Mouse (Mus musculus) hindbrain, embryonic 12.5 days (tissue): ENCODE data around the gene Mapk8. TPM values are rescaled to one million over a fixed set of nuclear protein-coding genes. Genes with fewer than 3 reads are reported as not detected.

Experiments
- ATAC-seq: fragments of 200-750 bp; cut with Nextera tagmentation; 2 replicates; pipeline ENCODE4 v1.8.0; 2017; ENCODE audit warnings: moderate TSS enrichment; ENCODE audit not compliant: low FRiP score
- H3K27ac ChIP-seq: fragments of 300-500 bp; sonication (generic); 2 replicates; pipeline ENCODE4 v1.5.1; 2016; ENCODE audit warnings: mild to moderate bottlenecking
- H3K27me3 ChIP-seq: fragments of 300-500 bp; sonication (generic); 2 replicates; pipeline ENCODE4 v1.6.1; 2016; ENCODE audit warnings: mild to moderate bottlenecking
- H3K36me3 ChIP-seq: fragments of 300-500 bp; sonication (generic); 2 replicates; pipeline ENCODE4 v1.6.1; 2016; ENCODE audit warnings: mild to moderate bottlenecking
- H3K4me1 ChIP-seq: fragments of 300-500 bp; sonication (generic); 2 replicates; pipeline ENCODE4 v1.6.1; 2016
- H3K4me2 ChIP-seq: fragments of 300-500 bp; sonication (generic); replicated peaks from 2 replicates; pipeline ENCODE4 v1.6.1; 2016; ENCODE audit warnings: mild to moderate bottlenecking
- H3K4me3 ChIP-seq: fragments of 300-500 bp; sonication (generic); 2 replicates; pipeline ENCODE4 v1.5.1; 2016; ENCODE audit warnings: mild to moderate bottlenecking
- H3K9ac ChIP-seq: fragments of 300-500 bp; sonication (generic); 2 replicates; pipeline ENCODE4 v1.6.1; 2016; ENCODE audit warnings: mild to moderate bottlenecking, moderate library complexity
- H3K9me3 ChIP-seq: fragments of 300-500 bp; sonication (generic); replicated peaks from 2 replicates; pipeline ENCODE4 v1.6.1; 2016; ENCODE audit warnings: mild to moderate bottlenecking
- WGBS: fragments of 180-500 bp; shearing (Covaris S2); methylation state at CpG from one replicate; pipeline ENCODE4 v1.1.7; 2016; 5-methylcytosine and 5-hydroxymethylcytosine counted together
- polyA plus RNA-seq: library from polyadenylated mRNA; unstranded; fragments of >200 nt; fragmentation: Nextera tagmentation; extraction: Ambion mirVana; gene quantifications from 2 replicates; pipeline ENCODE4 v1.2.1, GENCODE M21; 2016

The Mapk8 gene
- polyA plus RNA-seq, 1 experiment from 2014 or later, result 30.1 TPM

DNA sequence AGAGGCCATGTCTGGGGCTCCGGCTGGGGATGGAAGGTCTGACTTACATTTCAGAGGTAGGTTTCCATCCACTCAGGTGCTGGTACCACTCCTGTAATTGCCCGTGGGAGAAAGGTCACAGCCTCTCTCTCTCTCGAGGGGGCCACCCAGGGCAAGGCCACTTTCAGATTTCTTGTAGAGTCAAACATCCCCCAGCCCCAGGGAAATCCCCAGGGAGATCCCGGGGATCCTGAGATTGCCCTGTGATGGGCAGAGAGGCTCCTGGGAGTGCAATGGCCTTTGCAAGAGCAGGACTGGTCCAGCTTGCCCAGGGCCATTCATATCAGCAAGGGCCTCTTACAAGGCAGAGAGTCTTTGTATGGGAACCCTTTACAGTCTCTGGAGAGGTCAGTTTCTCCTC, 112.6 kb downstream of the Mapk8 start:
- H3K4me3 ChIP-seq, result no peak overlapping the region
- no peaks in the 10 kb centered on the region for H3K9me3 ChIP-seq
- H3K27ac ChIP-seq, result no peak overlapping the region
- H3K4me2 ChIP-seq, result no peak overlapping the region
- no peaks in the 10 kb centered on the region for H3K36me3 ChIP-seq
- no peak for ATAC-seq
- WGBS, result 85% methylated on average over 4 of the region's 4 CpGs
- no peak overlapping the region for H3K9ac ChIP-seq
- H3K4me1 ChIP-seq, result no peaks in the 10 kb centered on the region; the same call in 1 of the 2 replicates
- no peaks in the 10 kb centered on the region for H3K27me3 ChIP-seq

DNA sequence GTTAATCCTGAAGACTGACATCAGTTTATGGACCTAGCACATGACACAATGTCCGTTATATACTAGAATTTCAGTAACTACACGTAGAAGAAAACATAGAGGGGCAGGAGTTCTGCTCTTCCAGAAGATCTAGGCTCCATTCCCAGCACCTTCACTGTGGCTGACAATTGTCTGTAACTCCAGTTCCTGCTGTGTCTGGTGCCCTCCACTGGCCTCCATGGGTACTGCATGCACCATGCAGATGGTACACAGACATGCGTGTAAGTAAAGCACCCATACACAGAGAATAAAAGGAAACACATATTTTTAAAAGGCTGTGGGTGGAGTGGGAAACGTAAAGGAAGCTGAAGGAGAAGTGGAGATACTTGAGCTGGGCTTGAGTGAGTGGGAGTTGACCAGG, 113.1 kb downstream of the Mapk8 start:
- H3K36me3 ChIP-seq, result no peaks in the 10 kb centered on the region
- no peaks in the 10 kb centered on the region for H3K9me3 ChIP-seq
- H3K9ac ChIP-seq, result no peak overlapping the region
- H3K4me1 ChIP-seq, result no peaks in the 10 kb centered on the region; the same call in 1 of the 2 replicates
- H3K4me2 ChIP-seq, result no peak overlapping the region
- 85% methylated on average over 4 of the region's 4 CpGs for WGBS
- H3K27me3 ChIP-seq, result no peaks in the 10 kb centered on the region
- ATAC-seq, result no peak
- no peak overlapping the region for H3K4me3 ChIP-seq
- no peak overlapping the region for H3K27ac ChIP-seq

DNA sequence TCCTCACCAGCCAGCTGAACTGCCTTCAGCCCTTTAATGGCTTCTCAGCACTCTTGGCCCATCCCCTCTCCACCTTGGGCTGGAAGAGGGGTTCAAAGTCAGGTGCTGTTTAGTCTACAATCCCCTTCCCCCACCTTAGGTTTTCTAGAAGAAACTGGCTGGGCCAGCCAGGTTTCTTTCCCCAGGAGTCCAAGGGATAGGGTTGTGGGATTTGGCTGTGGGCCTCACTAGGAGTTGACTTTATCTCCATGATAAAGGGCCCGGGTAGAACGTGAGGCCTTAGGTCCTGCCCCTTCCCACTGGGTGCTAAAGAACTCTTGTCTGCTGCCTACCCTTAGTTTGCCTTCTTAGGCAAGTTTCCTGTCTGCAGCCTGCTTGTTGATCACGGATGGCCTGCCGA, 115.3 kb downstream of the Mapk8 start:
- Histone ChIP-seq H3K9ac (no peak overlapping the region), H3K27ac (no peak overlapping the region), H3K27me3 (peaks cover 2% of the 10 kb centered on the region; the same call in 1 of the 2 replicates), H3K9me3 (no peaks in the 10 kb centered on the region), H3K4me2 (no peak overlapping the region), H3K36me3 (no peaks in the 10 kb centered on the region), H3K4me3 (no peak overlapping the region), H3K4me1 (peaks cover 11% of the 10 kb centered on the region; the same call in 1 of the 2 replicates)
- no peak for ATAC-seq
- 41% methylated on average over 4 of the region's 4 CpGs for WGBS

DNA sequence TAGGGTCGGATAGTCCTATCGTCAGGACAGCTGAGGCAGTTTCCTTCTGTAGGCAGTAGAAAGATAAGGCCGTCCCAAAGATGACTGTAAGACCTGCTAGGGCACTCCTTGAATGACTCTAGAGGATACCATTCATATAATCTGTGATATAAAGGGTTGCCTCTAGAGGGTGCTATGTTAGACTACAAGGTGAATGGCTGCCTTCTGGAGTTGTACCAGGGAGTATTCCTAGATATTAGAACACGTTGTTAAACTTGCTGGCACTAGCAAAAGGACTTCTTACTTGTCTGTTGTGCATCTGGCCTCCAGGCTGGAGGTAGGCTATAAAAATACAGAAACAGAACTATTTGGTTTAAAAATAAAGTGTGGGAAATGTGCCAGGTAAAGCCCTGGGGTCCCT, 116.0 kb downstream of the Mapk8 start:
- Histone ChIP-seq H3K4me2 (no peak overlapping the region), H3K27ac (no peak overlapping the region), H3K9ac (no peak overlapping the region), H3K36me3 (no peaks in the 10 kb centered on the region), H3K27me3 (peaks cover 2% of the 10 kb centered on the region; the same call in 1 of the 2 replicates), H3K9me3 (no peaks in the 10 kb centered on the region), H3K4me1 (peaks cover 11% of the 10 kb centered on the region; the same call in 1 of the 2 replicates), H3K4me3 (no peak overlapping the region)
- ATAC-seq, result no peak
- WGBS, result 65% methylated on average over 4 of the region's 4 CpGs

DNA sequence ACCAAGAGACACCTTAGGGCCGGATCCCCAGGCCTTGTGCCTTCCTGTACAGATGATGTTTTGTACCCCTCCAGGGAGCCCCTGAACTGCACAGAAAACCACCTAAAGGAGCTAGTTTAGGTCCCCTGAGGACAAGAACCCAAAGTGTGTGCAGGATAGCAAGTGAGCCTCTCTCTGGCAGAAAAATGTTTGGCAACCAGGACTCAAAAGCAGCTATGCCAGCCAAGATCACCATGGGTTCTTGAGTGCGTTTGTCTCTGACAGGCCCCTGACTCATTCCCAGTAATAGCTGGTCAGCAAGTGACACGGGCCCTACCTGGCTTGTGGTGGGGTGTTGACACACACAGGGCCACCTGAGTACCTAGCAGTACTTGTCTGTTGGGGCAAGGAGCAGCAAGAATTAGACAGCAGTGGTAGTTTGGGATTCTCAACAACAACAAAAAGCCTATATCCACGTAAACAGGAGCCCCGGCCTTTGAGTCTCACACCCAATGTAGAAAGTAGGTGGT, 117.6 kb downstream of the Mapk8 start:
- H3K36me3 ChIP-seq, result no peaks in the 10 kb centered on the region
- 93% methylated on average over 5 of the region's 5 CpGs for WGBS
- 0 out of 2 replicates have a peak, but pooled peaks cover 11% of the 10 kb centered on the region for H3K4me1 ChIP-seq
- H3K9ac ChIP-seq, result no peak overlapping the region
- no peaks in the 10 kb centered on the region for H3K9me3 ChIP-seq
- no peak overlapping the region for H3K27ac ChIP-seq
- peaks cover 2% of the 10 kb centered on the region; the same call in 1 of the 2 replicates for H3K27me3 ChIP-seq
- no peak for ATAC-seq
- no peak overlapping the region for H3K4me3 ChIP-seq
- H3K4me2 ChIP-seq, result no peak overlapping the region

DNA sequence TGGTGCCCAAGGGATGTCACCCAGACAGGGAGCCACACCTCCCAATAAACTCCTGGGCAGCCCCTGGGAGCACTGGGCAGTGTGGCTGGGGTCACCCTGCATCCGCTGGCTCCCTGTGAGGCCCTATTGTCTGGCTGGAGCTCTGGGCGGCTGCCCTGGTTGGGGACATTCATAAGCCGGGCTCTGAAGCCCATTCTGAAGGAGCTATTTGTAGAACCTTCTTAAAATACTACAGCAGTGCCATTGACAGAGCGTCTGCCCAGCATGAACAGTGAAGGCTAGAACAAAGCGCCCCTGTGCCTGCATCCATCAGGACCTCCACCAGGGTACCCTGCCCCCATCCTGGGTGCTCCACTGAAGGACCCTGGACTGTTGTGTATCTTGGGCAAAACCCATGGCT, 118.6 kb downstream of the Mapk8 start:
- WGBS, result 51% methylated on average over 5 of the region's 5 CpGs
- H3K27me3 ChIP-seq, result peaks cover 9% of the 10 kb centered on the region
- H3K9me3 ChIP-seq, result no peaks in the 10 kb centered on the region
- no peak overlapping the region for H3K4me2 ChIP-seq
- H3K4me3 ChIP-seq, result no peak overlapping the region
- 0 out of 2 replicates have a peak, but pooled peaks cover 11% of the 10 kb centered on the region for H3K4me1 ChIP-seq
- H3K9ac ChIP-seq, result no peak overlapping the region
- no peak for ATAC-seq
- no peak overlapping the region for H3K27ac ChIP-seq
- H3K36me3 ChIP-seq, result no peaks in the 10 kb centered on the region

Other genes starting within 250 kb of the Mapk8 start
- 2.0 and 2.1 TPM in 2 replicates for gene Arhgap22, start 233.1 kb downstream of the Mapk8 start, polyA plus RNA-seq
- 0.09 and 0.16 TPM in 2 replicates for gene Frmpd2, start 24.5 kb upstream of the Mapk8 start, polyA plus RNA-seq
- 0.10 and 0.16 TPM in 2 replicates for gene Ptpn20, start 142.0 kb upstream of the Mapk8 start, polyA plus RNA-seq